Mouse (Mus musculus) lung, adult 2 months (tissue): ENCODE results near the gene Grin2b. TPM values are rescaled to one million over a fixed set of nuclear protein-coding genes. Genes with fewer than 3 reads are reported as not detected.

Experiments used
- DNase-seq: peaks from one replicate; pipeline ENCODE4 v3.0.0; 2022
- H3K4me1 ChIP-seq: fragments of 200-500 bp; 2 replicates; pipeline ENCODE4 v1.6.1; 2011; ENCODE audit warnings: low read length; ENCODE audit not compliant: control insufficient read depth, insufficient read depth
- H3K4me3 ChIP-seq: fragments of 200-500 bp; replicated peaks from 2 replicates; pipeline ENCODE3; 2011; ENCODE audit warnings: low read depth, mild to moderate bottlenecking, control low read depth, low read length; ENCODE audit errors: extremely low read depth
- CTCF ChIP-seq: fragments of 200-500 bp; IDR thresholded peaks from 2 replicates; pipeline ENCODE4 v1.5.1; 2011; ENCODE audit warnings: mild to moderate bottlenecking, low read length, control low read depth; ENCODE audit not compliant: insufficient read depth
- POLR2A ChIP-seq: fragments of 200-500 bp; IDR thresholded peaks from 2 replicates; pipeline ENCODE4 v1.6.1; 2011; ENCODE audit warnings: low read depth, mild to moderate bottlenecking, control low read depth, low read length, borderline replicate concordance; ENCODE audit errors: extremely low read depth
- WGBS: fragments of 180-500 bp; shearing (Covaris S2); methylation state at CpG from one replicate; pipeline ENCODE4 v1.1.7; 2018; 5-methylcytosine and 5-hydroxymethylcytosine counted together
- polyA plus RNA-seq: library from polyadenylated mRNA; depleted of rRNA; stranded (reverse); fragments of >200 nt; gene quantifications from 2 replicates; pipeline ENCODE4 v1.2.3, GENCODE M21; 2012

The Grin2b gene
- polyA plus RNA-seq, 1 experiment: 0.12 TPM

GRCm38 (mm10) chr6:135796911-135797310 is 376.4 kb downstream of the Grin2b start:
- TF ChIP-seq POLR2A: no peak
- TF ChIP-seq CTCF: no peak
- WGBS: 87% methylated on average over 4 of the region's 4 CpGs
- DNase-seq: no peak

GRCm38 (mm10) chr6:135791412-135791811 is 381.9 kb downstream of the Grin2b start:
- TF ChIP-seq CTCF (no peak), POLR2A (no peak)
- no peak for DNase-seq
- WGBS: 86% methylated on average over 4 of the region's 4 CpGs

More at GRCm38 (mm10) chr6:135796911-135797310, 376.4 kb downstream of the Grin2b start:
- no peak overlapping the region for H3K4me3 ChIP-seq
- H3K4me1 ChIP-seq: no peaks in the 10 kb centered on the region

GRCm38 (mm10) chr6:135789603-135790170 is 383.6 kb downstream of the Grin2b start:
- WGBS: 67% methylated on average over 11 of the region's 11 CpGs
- Histone ChIP-seq H3K4me3 (no peak overlapping the region), H3K4me1 (no peaks in the 10 kb centered on the region)
- TF ChIP-seq CTCF: no peak
- TF ChIP-seq POLR2A: no peak
- DNase-seq: no peak

More at GRCm38 (mm10) chr6:135791412-135791811, 381.9 kb downstream of the Grin2b start:
- Histone ChIP-seq H3K4me1 (no peaks in the 10 kb centered on the region), H3K4me3 (no peak overlapping the region)

- WGBS: 85% methylated on average over 2 of the region's 2 CpGs
- no peak for TF ChIP-seq CTCF
- TF ChIP-seq POLR2A: no peak
- DNase-seq: no peak
- Histone ChIP-seq H3K4me1 (no peaks in the 10 kb centered on the region), H3K4me3 (no peak overlapping the region)
Observed at GRCm38 (mm10) chr6:135774670-135775069, 398.6 kb downstream of the Grin2b start.

GRCm38 (mm10) chr6:135767572-135767971 is 405.7 kb downstream of the Grin2b start:
- DNase-seq: no peak
- Histone ChIP-seq H3K4me3 (no peak overlapping the region), H3K4me1 (no peaks in the 10 kb centered on the region)
- TF ChIP-seq CTCF (no peak), POLR2A (no peak)
- 52% methylated on average over 8 of the region's 8 CpGs for WGBS

- TF ChIP-seq CTCF: no peak
- no peak for TF ChIP-seq POLR2A
- WGBS: 68% methylated on average over 1 of the region's 1 CpGs
- no peaks in the 10 kb centered on the region for H3K4me1 ChIP-seq
Observed at GRCm38 (mm10) chr6:135758735-135759134, 414.6 kb downstream of the Grin2b start.

GRCm38 (mm10) chr6:135756075-135756474 is 417.2 kb downstream of the Grin2b start:
- Histone ChIP-seq H3K4me1 (no peaks in the 10 kb centered on the region), H3K4me3 (no peak overlapping the region)
- no peak for DNase-seq
- TF ChIP-seq CTCF (no peak), POLR2A (no peak)
- WGBS: 65% methylated on average over 1 of the region's 1 CpGs

More at GRCm38 (mm10) chr6:135758735-135759134, 414.6 kb downstream of the Grin2b start:
- DNase-seq: no peak
- no peak overlapping the region for H3K4me3 ChIP-seq

- WGBS: 74% methylated on average over 6 of the region's 7 CpGs
Observed at GRCm38 (mm10) chr6:135748412-135749076, 424.8 kb downstream of the Grin2b start.

GRCm38 (mm10) chr6:135745606-135746005 is 427.7 kb downstream of the Grin2b start:
- WGBS: 87% methylated on average over 2 of the region's 2 CpGs
- TF ChIP-seq CTCF (no peak), POLR2A (no peak)
- no peak for DNase-seq
- H3K4me3 ChIP-seq: no peak overlapping the region
- H3K4me1 ChIP-seq: no peaks in the 10 kb centered on the region

More at GRCm38 (mm10) chr6:135748412-135749076, 424.8 kb downstream of the Grin2b start:
- H3K4me3 ChIP-seq: no peak overlapping the region
- DNase-seq: no peak
- TF ChIP-seq POLR2A: no peak
- no peak for TF ChIP-seq CTCF
- H3K4me1 ChIP-seq: no peaks in the 10 kb centered on the region

GRCm38 (mm10) chr6:135734227-135734732 is 439.0 kb downstream of the Grin2b start:
- no peak for DNase-seq
- WGBS: 94% methylated on average over 4 of the region's 4 CpGs
- no peak overlapping the region for H3K4me3 ChIP-seq
- no peak for TF ChIP-seq CTCF
- H3K4me1 ChIP-seq: no peaks in the 10 kb centered on the region
